Comparison of ENCODE assay signal across 16 mouse cellular contexts in the genomic region with DNA sequence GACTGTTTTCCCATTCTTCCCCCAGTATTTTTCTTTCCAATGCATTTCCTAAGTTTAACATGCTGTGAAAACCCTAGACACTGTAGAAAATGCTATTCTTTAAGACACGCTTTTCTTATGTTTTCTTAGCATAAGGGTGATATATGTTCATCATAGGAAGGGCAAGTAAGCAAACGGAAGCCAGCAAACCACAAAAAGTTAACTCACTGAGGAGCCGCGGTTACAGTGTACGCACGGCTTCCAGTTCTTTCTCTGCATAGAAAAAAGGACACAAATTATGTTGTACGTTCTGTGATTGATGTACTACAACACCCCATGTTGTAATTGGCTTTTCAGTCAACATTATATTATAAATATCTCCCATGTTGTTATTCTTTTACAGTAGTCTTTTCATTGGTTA.
DNase-seq lines count a peak whose midpoint lies in the region; ATAC-seq and TF ChIP-seq lines count a peak whose summit lies in the region.
"Had no signal": no experiment of that assay in that cellular context is flagged by ENCODE, and none has a peak within 500 bp of the region (broad histone marks: within the 10 kb centered on the region; RNA-seq: fewer than 3 reads in every experiment).

No protein-coding gene starts in this region.

- TF ChIP-seq CTCF in kidney, postnatal 0 days (IDR thresholded peaks at IDR 0.05; ENCODE audit: low read depth): no peak

- no peaks in the 10 kb centered on the region for H3K4me1 ChIP-seq in kidney, postnatal 0 days (replicated peaks; ENCODE audit: insufficient read depth, low read length)
- H3K4me1 ChIP-seq: midbrain, embryonic 15.5 days; neural tube, embryonic 13.5 days had no signal

- DNase-seq in kidney, postnatal 0 days (ENCODE audit: low spot score): peak; percentile 43
- no peak for DNase-seq in kidney, postnatal 4 days
- DNase-seq in induced T-regulatory cell, adult 2 months (ENCODE audit: low read depth): peak; percentile 76
- DNase-seq in thymus, postnatal 4 days: peak; percentile 44
- DNase-seq in c-Kit-positive CD71-positive TER-119-positive erythroid progenitor cells, embryonic 14.5 days (ENCODE audit: low spot score): no peak
- no peak for DNase-seq in cerebellum, adult 8-10 months
- DNase-seq in layer of hippocampus, postnatal 25 days (ENCODE audit: extremely low spot score in 1 of 2, low spot score in 1 of 2): no peak
- DNase-seq: adrenal gland, adult 8-10 months; cerebellum, adult 9-10 months; gastrocnemius, postnatal 10 days; heart, postnatal 14 days; lung, postnatal 36 days had no signal

- no peak overlapping the region for H3K4me2 ChIP-seq in kidney, postnatal 0 days (ENCODE audit: low read length)
- H3K4me2 ChIP-seq: midbrain, embryonic 15.5 days; neural tube, embryonic 13.5 days had no signal

- ATAC-seq in kidney, postnatal 0 days (replicated peaks; ENCODE audit: low FRiP score, low read depth): no peak
- ATAC-seq in neutrophil, adult 5-6 weeks (ENCODE audit: extremely low read depth, insufficient number of reproducible peaks, low FRiP score, poor library complexity, severe bottlenecking): peak; percentile 58; the same call in 1 of the 2 replicates
- ATAC-seq: forebrain, embryonic 14.5 days; midbrain, embryonic 15.5 days had no signal

- WGBS in kidney, postnatal 0 days: 69% methylated on average over 7 of the region's 7 CpGs

- H3K4me3 ChIP-seq in kidney, postnatal 0 days (replicated peaks; ENCODE audit: low read depth, low read length): no peak overlapping the region
- H3K4me3 ChIP-seq: midbrain, embryonic 15.5 days; neural tube, embryonic 13.5 days had no signal

- H3K27ac ChIP-seq in kidney, postnatal 0 days: no peak overlapping the region
- H3K27ac ChIP-seq: midbrain, embryonic 15.5 days had no signal

- H3K9ac ChIP-seq in kidney, postnatal 0 days (ENCODE audit: low read depth, low read length): no peak overlapping the region
- H3K9ac ChIP-seq: midbrain, embryonic 15.5 days; neural tube, embryonic 13.5 days had no signal

- H3K9me3 ChIP-seq in kidney, postnatal 0 days (replicated peaks; ENCODE audit: low read length): no peaks in the 10 kb centered on the region
- H3K9me3 ChIP-seq: midbrain, embryonic 15.5 days; neural tube, embryonic 13.5 days had no signal

- H3K27me3 ChIP-seq in kidney, postnatal 0 days (ENCODE audit: insufficient read depth, low read length): no peaks in the 10 kb centered on the region
- H3K27me3 ChIP-seq: midbrain, embryonic 15.5 days; neural tube, embryonic 13.5 days had no signal

- H3K36me3 ChIP-seq in kidney, postnatal 0 days (ENCODE audit: insufficient read depth, low read length): no peaks in the 10 kb centered on the region
- H3K36me3 ChIP-seq: midbrain, embryonic 15.5 days; neural tube, embryonic 13.5 days had no signal

Comparison
In these comparisons a context has a peak if more than half of its experiments do, and no peak if none do; other contexts are left out.
1. DNase-seq: peak in kidney, postnatal 0 days (single experiment), induced T-regulatory cell, adult 2 months (single experiment) and thymus, postnatal 4 days (single experiment); none in kidney, postnatal 4 days (0 of 2), c-Kit-positive CD71-positive TER-119-positive erythroid progenitor cells, embryonic 14.5 days (single experiment), cerebellum, adult 8-10 months (single experiment) and layer of hippocampus, postnatal 25 days (0 of 2).